Mouse (Mus musculus) mesoderm, embryonic 11.5 days (tissue): ENCODE measurements around the gene Amigo1.
A peak's percentile ranks its signal among the peaks of the same experiment; 100 is the strongest.
"Not testable (repeated sequence)": the region's sequence is repeated elsewhere in the genome, so short reads cannot be mapped to it uniquely, and the experiment has no call there.

ENCODE experiments used
- DNase-seq: peaks from one replicate; pipeline ENCODE4 v3.0.0-alpha.2; 2012; ENCODE audit warnings: low read depth, low spot score

Amigo1 gene

DNA sequence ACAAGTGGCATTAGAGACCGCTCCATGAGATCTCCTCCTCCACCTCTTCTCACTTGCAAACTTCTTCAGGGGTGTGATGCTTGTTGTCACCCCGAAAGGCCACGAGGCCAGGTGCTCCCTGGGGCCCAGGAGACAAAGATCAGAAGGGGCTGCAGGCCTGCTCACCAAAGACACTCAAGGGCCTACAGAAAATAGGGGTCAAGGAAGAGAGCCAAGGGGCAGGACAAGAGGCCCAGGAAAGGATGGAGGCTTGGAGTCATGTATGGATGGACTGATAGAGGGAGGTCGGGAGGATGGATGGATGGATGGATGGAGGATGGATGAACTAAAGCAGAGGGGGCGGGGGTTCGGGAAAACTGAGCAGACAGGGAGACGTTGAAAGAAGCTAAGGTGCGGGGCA is 23.4 kb downstream of the Amigo1 start:
- no peak for DNase-seq

- DNase-seq, result peak; percentile 98
These were observed 24.0 kb downstream of the Amigo1 start for GRCm38 (mm10) chr3:108209946-108210770.

DNA sequence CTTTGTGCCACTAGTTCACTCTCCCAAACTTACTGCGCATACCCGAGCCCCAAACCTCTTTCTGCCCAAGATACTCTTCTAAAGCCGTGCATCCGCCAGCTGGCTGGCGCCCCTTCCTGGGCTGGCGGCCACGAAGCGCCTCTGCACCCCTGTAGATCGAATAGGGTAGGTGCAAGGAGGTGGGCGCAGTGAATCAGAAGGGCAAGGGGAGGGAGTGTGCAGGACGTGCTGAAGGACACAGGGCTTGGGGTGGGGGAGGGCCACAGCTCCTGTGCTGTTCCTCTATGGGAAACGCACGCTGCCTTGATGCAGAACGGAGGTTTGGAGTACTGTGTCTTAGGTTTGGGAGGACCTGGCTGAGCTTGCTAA is 24.6 kb downstream of the Amigo1 start, which contains the start of gene Atxn7l2:
TSS of gene Atxn7l2 (minus strand) at position 164 of the 369 bp plus-strand sequence.
- DNase-seq, result peak; percentile 82

- no peak for DNase-seq
These were observed 25.7 kb downstream of the Amigo1 start for GRCm38 (mm10) chr3:108211845-108212244.

GRCm38 (mm10) chr3:108212406-108212805 is 26.3 kb downstream of the Amigo1 start:
- DNase-seq, result no peak

DNA sequence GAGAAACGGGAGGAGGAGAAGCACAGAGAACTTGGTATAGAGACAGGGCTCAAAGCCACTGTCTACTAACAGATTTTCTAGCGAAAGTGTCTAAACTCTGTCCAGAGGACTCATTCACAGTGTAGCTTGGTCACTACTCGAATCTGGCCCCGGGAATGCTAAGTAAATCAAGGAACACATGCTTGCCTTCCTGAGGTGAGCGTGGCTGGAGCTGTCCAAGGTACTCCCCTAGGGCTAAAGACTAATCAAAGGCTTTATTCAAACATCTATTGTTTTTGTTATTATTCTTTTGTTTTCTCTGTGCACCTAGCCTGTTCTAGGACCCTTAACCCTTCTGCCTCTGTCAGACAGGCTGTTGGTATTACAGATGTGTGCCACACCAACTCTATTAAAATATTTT is 28.6 kb downstream of the Amigo1 start:
- DNase-seq, result peak; percentile 64

GRCm38 (mm10) chr3:108220661-108221060 is 34.5 kb downstream of the Amigo1 start:
- no peak for DNase-seq

- DNase-seq, result no peak
These were observed 39.8 kb downstream of the Amigo1 start for GRCm38 (mm10) chr3:108225711-108226557.

DNA sequence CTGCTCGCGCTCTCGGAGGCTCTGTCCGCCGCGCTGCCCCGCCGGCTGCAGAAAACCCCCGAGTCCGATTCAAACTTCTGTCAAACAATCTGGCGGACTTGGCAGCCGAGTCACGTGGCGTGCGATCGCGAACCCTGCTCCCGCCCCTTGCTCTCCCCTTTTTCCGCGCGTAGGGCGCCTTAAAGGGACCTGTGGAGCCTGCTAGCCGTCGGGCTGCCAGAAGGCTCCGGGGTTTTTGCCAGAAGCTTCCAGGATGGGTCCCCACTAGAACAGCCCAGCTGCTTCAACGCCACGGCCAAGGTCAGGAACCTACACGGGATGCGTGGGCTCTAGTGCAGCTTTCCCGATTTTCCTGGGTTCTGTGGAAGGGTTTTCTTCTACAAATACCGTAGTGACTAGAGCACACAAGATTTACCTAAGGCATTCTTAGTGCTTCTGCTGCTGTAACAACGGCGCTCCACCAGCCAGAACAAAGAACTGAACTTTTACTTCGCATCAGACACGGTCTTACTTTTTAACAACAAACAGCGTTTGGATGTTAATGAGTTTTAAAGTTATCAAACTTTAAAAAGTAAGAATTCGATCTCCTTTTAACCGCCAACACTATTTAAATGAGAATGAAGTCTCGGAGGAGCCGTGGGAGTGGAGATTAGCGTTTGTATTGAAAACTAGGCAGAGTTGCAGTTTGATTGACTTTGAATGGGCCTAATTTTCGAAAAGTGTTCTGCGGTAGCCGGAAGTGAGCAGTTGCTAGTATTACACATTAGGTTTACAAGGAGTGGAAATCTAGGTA is 40.6 kb downstream of the Amigo1 start, which contains the start of gene Sypl2:
TSS of gene Sypl2 (minus strand) at position 91 of the 793 bp plus-strand sequence.
- peak; percentile 47 for DNase-seq

- no peak for DNase-seq
These were observed 41.4 kb downstream of the Amigo1 start for GRCm38 (mm10) chr3:108227521-108227920.

- no peak for DNase-seq
These were observed 45.5 kb downstream of the Amigo1 start for GRCm38 (mm10) chr3:108231646-108232045.

GRCm38 (mm10) chr3:108237474-108238102 is 51.5 kb downstream of the Amigo1 start:
- DNase-seq, result not testable (repeated sequence)

DNA sequence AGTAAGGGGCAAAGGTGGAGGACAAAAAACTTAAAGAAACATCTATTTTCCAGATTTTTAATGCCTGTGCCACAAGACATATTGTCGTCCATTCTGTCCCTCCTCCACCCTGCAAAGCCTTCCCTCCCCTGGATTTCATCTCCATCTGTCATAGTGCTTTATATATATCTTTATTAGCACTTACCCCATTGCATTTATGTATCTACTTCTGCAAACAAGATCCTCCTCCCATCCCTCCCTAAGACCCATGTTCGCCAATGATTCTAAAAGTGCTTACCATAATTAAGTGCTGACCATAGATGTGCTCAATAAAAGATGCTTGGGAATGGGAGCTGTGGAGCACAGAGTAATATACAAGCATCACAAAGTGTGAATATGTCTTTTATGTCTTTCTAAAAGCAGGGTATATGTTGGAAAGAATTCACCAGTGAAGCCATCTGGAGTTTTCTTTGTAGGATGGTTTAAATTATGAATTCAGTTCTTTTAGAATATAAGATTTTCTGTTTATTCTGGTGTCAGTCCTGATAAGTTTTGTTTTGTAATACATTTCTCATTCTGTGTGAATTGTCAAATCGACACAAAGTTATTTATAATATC is 55.2 kb downstream of the Amigo1 start:
- DNase-seq, result no peak
